Mouse (Mus musculus) embryonic facial prominence, embryonic 14.5 days (tissue): ENCODE data around the gene Elp6. TPM values are rescaled to one million over a fixed set of nuclear protein-coding genes. Genes with fewer than 3 reads are reported as not detected.
A peak's percentile ranks its signal among the peaks of the same experiment; 100 is the strongest.
"Not testable (repeated sequence)": the region's sequence is repeated elsewhere in the genome, so short reads cannot be mapped to it uniquely, and the experiment has no call there.

ENCODE experiments used
- ATAC-seq: fragments of 200-750 bp; cut with Nextera tagmentation; 2 replicates; pipeline ENCODE4 v1.8.0; 2017; ENCODE audit warnings: low read depth, moderate number of reproducible peaks, moderate TSS enrichment
- DNase-seq: peaks from one replicate; pipeline ENCODE4 v3.0.0-alpha.2; 2015; ENCODE audit warnings: low spot score
- H3K27ac ChIP-seq: fragments of 300-500 bp; sonication (generic); replicated peaks from 2 replicates; pipeline ENCODE4 v1.5.1; 2014; ENCODE audit warnings: low read depth, mild to moderate bottlenecking, low read length, moderate library complexity
- H3K27me3 ChIP-seq: fragments of 300-500 bp; sonication (generic); replicated peaks from 2 replicates; pipeline ENCODE4 v1.6.1; 2014; ENCODE audit warnings: low read length; ENCODE audit not compliant: control insufficient read depth, insufficient read depth
- H3K36me3 ChIP-seq: fragments of 300-500 bp; sonication (generic); 2 replicates; pipeline ENCODE4 v1.6.1; 2014; ENCODE audit warnings: low read length, mixed read lengths; ENCODE audit not compliant: control insufficient read depth, insufficient read depth
- H3K4me1 ChIP-seq: fragments of 300-500 bp; sonication (generic); 2 replicates; pipeline ENCODE4 v1.6.1; 2014; ENCODE audit warnings: antibody characterized with exemption, low read length; ENCODE audit not compliant: control insufficient read depth, insufficient read depth
- H3K4me2 ChIP-seq: fragments of 300-500 bp; sonication (generic); 2 replicates; pipeline ENCODE4 v1.6.1; 2014; ENCODE audit warnings: low read depth, mild to moderate bottlenecking, low read length, moderate library complexity, mixed read lengths
- H3K4me3 ChIP-seq: fragments of 300-500 bp; sonication (generic); 2 replicates; pipeline ENCODE4 v1.5.1; 2014; ENCODE audit warnings: low read depth, mild to moderate bottlenecking, low read length
- H3K9ac ChIP-seq: fragments of 300-500 bp; sonication (generic); 2 replicates; pipeline ENCODE4 v1.6.1; 2014; ENCODE audit warnings: low read depth, mild to moderate bottlenecking, low read length, moderate library complexity, mixed read lengths
- H3K9me3 ChIP-seq: fragments of 300-500 bp; sonication (generic); 2 replicates; pipeline ENCODE4 v1.6.1; 2016; ENCODE audit warnings: low read length; ENCODE audit not compliant: control insufficient read depth
- WGBS: fragments of 180-500 bp; shearing (Covaris S2); extraction: QIAGEN DNeasy Blood & Tissue Kit; methylation state at CpG from one replicate; pipeline ENCODE4 v1.1.7; 2014; 5-methylcytosine and 5-hydroxymethylcytosine counted together
- polyA plus RNA-seq: library from polyadenylated mRNA; unstranded; fragments of >200 nt; fragmentation: Nextera tagmentation; extraction: Ambion mirVana; gene quantifications from 2 replicates; pipeline ENCODE4 v1.2.1, GENCODE M21; 2014

The Elp6 gene
- polyA plus RNA-seq, 1 experiment from 2014 or later = 17.7 TPM

DNA sequence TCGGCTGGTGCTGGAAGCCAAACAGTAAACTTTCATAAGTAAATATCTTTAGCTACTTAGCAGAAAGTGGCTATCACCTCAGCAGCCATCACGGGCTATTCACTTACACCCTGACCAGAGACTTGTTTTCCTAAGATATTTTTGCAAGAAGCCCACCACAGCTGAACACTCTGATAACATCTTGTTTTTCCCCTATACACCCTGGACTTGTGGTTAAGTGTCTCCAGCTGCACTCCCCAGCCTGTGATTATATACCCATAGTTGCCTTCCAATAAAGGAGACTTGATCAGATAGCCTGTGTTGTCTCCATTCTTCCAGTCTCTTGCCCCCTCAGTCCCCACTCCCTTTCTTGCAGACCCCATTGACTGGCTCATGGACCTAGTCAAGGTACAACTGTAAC lies 23.2 kb downstream of the Elp6 start:
- Histone ChIP-seq H3K27ac (no peak overlapping the region), H3K4me2 (no peak overlapping the region), H3K4me1 (peaks cover 3% of the 10 kb centered on the region; the same call in 1 of the 2 replicates), H3K36me3 (no peaks in the 10 kb centered on the region), H3K9me3 (no peaks in the 10 kb centered on the region), H3K27me3 (no peaks in the 10 kb centered on the region), H3K9ac (no peak overlapping the region), H3K4me3 (no peak overlapping the region)
- DNase-seq = no peak
- ATAC-seq = no peak
- WGBS = 77% methylated on average over 2 of the region's 2 CpGs

DNA sequence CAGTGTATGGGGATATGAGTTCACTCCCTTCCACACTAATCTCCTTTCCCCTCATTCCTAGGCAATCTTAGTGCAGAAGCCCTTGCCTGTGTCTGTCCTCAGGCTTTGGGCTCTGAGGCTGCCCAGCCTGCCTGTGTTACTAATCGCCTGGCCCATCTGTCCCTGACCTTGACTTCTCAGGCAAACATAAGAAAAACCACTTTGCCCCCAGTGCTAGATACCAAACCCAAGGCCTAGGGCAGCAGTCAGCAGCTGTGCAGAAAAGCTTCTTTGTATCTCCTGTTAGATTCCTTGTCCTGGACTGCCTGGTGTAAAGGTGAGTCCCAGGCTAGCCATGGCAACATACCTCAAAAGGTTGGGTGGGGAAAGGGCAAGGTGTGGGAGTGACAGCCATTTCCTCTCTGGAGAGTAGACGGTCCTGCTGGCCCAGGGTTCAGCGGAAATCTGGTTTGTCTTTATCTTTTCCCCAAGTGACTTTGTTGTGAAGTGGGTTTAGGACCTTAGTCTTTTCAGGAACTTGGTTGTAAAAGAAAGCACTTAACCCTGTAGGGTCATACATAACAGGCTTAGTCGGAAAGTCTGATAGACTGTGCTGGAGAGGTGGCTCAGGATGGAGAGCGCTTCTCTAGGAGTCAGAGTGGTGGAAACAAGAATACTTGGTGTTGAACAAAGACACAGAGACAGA lies 24.1 kb downstream of the Elp6 start:
- no peak overlapping the region for H3K27ac ChIP-seq
- H3K4me1 ChIP-seq = peaks cover 7% of the 10 kb centered on the region; the same call in 1 of the 2 replicates
- no peaks in the 10 kb centered on the region for H3K27me3 ChIP-seq
- no peak overlapping the region for H3K4me3 ChIP-seq
- 62% methylated on average over 5 of the region's 5 CpGs for WGBS
- no peaks in the 10 kb centered on the region for H3K36me3 ChIP-seq
- no peaks in the 10 kb centered on the region for H3K9me3 ChIP-seq
- H3K9ac ChIP-seq = no peak overlapping the region
- no peak overlapping the region for H3K4me2 ChIP-seq
- DNase-seq (no peak), ATAC-seq (no peak)

DNA sequence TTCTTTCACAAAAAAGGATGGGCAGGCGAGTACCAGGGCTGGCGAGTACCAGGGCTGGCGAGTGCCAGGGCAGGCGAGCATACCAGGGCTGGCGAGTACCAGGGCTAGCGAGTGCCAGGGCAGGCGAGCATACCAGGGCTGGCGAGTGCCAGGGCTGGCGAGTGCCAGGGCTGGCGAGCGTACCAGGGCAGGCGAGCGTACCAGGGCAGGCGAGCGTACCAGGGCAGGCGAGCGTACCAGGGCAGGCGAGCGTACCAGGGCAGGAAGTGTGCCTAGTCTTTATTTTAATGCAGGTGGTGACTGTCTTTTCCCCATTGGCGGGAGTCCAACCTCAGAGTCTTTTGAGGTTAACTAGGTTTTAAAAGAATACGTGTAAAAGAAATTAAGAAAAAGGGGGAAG lies 24.7 kb downstream of the Elp6 start:
- Histone ChIP-seq H3K9ac (no peak overlapping the region), H3K4me1 (peaks cover 11% of the 10 kb centered on the region; the same call in 1 of the 2 replicates), H3K9me3 (no peaks in the 10 kb centered on the region), H3K27ac (no peak overlapping the region), H3K27me3 (no peaks in the 10 kb centered on the region), H3K4me2 (no peak overlapping the region), H3K36me3 (no peaks in the 10 kb centered on the region), H3K4me3 (no peak overlapping the region)
- ATAC-seq (no peak), DNase-seq (no peak)
- WGBS = 81% methylated on average over 21 of the region's 21 CpGs

DNA sequence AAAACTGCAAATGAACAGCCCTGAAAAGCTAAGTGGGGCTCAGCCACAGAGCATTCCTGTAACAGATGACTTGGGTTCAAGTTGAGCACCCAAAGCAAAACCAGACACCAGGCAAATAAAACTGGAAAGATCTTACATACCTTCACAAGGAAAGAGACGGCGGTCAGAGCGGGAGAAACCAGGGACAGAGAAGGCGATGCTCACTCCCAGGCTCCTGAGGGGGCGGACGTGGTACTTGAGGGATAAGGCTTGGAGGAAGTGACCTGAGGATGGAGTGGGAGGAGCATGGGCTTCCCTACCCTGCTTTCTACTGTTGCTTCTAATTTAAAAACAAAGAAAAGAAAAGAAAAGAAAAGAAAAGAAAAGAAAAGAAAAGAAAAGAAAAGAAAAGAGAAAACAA lies 25.4 kb downstream of the Elp6 start:
- H3K27ac ChIP-seq = no peak overlapping the region
- H3K27me3 ChIP-seq = no peaks in the 10 kb centered on the region
- H3K4me1 ChIP-seq = peaks cover 11% of the 10 kb centered on the region; the same call in 1 of the 2 replicates
- H3K4me3 ChIP-seq = no peak overlapping the region
- H3K9ac ChIP-seq = no peak overlapping the region
- no peaks in the 10 kb centered on the region for H3K9me3 ChIP-seq
- H3K4me2 ChIP-seq = no peak overlapping the region
- WGBS = 44% methylated on average over 6 of the region's 6 CpGs
- DNase-seq (no peak), ATAC-seq (no peak)
- no peaks in the 10 kb centered on the region for H3K36me3 ChIP-seq

DNA sequence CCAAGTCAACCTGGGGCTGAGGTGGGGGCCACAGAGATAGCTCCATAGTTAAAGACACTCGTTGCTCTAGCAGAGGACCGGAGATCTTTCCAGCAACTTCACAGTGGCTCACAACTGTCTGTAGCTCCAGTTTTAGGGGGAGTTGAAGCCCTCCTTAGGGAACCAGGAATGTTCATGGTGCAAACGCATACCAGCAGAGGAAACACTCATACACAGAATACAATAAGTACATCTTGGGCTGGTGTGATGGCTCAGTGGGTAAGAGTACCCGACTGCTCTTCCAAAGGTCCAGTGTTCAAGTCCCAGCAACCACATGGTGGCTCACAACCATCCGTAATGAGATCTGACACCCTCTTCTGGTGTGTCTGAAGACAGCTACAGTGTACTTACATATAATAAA lies 25.9 kb downstream of the Elp6 start:
- peaks cover 11% of the 10 kb centered on the region; the same call in 1 of the 2 replicates for H3K4me1 ChIP-seq
- 90% methylated on average over 4 of the region's 5 CpGs for WGBS
- H3K4me3 ChIP-seq, ATAC-seq, H3K36me3 ChIP-seq, H3K27me3 ChIP-seq, H3K9ac ChIP-seq, H3K4me2 ChIP-seq, DNase-seq, H3K27ac ChIP-seq, H3K9me3 ChIP-seq: not testable (repeated sequence)

DNA sequence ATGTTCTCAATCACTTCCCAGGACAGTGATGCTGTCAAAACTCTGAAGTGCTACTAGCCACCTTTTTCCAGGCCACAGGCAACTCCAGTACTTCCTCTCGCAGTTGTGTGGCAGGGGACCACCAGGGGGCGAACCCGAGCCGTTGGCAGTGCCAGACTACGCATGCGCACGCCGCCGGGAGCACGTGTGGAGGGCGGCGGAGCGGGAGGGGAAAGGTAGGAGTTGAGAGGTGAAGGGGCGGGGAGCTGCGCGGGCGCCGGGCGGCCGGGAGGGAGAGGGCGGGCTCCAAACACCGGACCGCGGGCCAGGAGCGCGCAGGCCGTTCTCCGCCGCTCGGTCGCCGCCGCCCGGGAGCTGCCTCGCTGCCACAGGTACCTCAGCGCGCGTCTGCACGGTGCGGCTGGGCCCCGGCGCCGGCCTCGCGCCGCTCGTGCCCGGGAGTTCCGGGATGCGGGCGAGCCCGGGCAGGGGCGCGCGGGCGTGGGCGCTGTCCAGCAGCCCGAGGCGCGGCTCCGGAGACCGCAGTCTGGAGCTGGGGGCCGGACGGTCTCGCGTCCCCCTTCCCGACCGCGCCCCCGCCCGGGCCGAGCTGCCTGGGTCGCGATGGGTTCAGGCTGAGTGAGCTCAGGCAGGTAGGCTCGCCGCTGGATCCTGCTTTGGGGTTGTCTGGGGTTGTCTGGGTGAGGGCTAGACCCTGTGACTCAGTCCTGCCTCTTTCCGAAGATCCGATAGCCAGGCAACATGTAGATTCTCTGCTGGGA lies 28.3 kb downstream of the Elp6 start, which contains the start of gene Scap:
Gene Scap (plus strand): TSS at position 154 of the 761 bp plus-strand sequence.
- DNase-seq (peak; percentile 93), ATAC-seq (peak; percentile 91)
- peak within 1 kb of the TSS; percentile 83 for H3K4me3 ChIP-seq
- H3K4me2 ChIP-seq = peak within 1 kb of the TSS; percentile 82
- H3K36me3 ChIP-seq = no peaks in the 10 kb centered on the region
- peak within 1 kb of the TSS; percentile 21; the same call in 1 of the 2 replicates for H3K27ac ChIP-seq
- WGBS = 0% methylated on average over 24 of the region's 78 CpGs
- H3K27me3 ChIP-seq = no peaks in the 10 kb centered on the region
- H3K9me3 ChIP-seq = no peaks in the 10 kb centered on the region
- peak within 1 kb of the TSS; percentile 77 for H3K9ac ChIP-seq
- peaks cover 11% of the 10 kb centered on the region; the same call in 1 of the 2 replicates for H3K4me1 ChIP-seq

DNA sequence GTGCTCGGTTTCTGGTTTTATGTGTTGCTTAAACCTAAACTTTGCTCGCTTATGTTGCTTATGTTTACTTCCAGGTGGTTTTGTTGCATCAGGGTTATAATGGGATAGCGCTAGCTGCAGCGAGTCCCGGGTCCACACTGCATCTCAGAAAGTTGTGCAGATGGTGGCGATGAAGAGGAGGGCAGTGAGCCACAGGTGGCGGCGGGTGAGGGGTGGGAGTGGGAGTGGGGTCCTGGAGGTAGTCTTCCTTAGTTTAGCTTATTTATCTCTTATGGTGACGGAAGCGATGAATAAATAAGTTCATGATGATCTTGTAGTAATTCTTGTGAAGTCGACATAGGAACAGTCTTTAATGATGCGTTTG lies 28.9 kb downstream of the Elp6 start:
- H3K36me3 ChIP-seq = no peaks in the 10 kb centered on the region
- peak overlapping the region; percentile 82 for H3K4me2 ChIP-seq
- H3K4me3 ChIP-seq = peak overlapping the region; percentile 83
- H3K4me1 ChIP-seq = peaks cover 11% of the 10 kb centered on the region; the same call in 1 of the 2 replicates
- H3K27ac ChIP-seq = 0 out of 2 replicates have a peak overlapping the region, but pooled peaks have one; percentile 10
- DNase-seq (no peak), ATAC-seq (no peak)
- peak overlapping the region; percentile 77 for H3K9ac ChIP-seq
- no peaks in the 10 kb centered on the region for H3K9me3 ChIP-seq
- 9% methylated on average over 12 of the region's 12 CpGs for WGBS
- H3K27me3 ChIP-seq = no peaks in the 10 kb centered on the region

DNA sequence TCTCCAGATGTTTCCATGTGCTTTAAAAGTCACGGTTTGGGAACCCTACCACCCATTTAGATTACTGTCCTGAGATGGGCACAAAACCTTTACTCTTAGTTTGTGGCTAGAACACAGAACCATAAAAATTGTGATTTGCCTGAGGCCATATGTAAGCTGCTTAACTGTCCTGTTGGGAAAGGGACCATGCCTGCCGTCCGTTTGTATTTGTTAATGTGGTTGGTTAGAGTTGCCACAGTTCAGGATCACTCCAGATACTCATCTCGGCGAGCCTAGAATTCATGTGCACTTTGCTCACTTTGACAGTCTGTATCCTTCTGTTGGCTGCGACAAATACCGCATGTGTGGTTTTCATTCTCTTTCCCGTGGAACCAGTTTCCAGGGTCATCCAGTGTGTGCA lies 29.9 kb downstream of the Elp6 start:
- no peaks in the 10 kb centered on the region for H3K27me3 ChIP-seq
- H3K9ac ChIP-seq = no peak overlapping the region
- no peaks in the 10 kb centered on the region for H3K36me3 ChIP-seq
- no peak for DNase-seq
- H3K4me3 ChIP-seq = no peak overlapping the region
- no peak overlapping the region for H3K27ac ChIP-seq
- peaks cover 11% of the 10 kb centered on the region; the same call in 1 of the 2 replicates for H3K4me1 ChIP-seq
- WGBS = 55% methylated on average over 8 of the region's 8 CpGs
- no peaks in the 10 kb centered on the region for H3K9me3 ChIP-seq
- H3K4me2 ChIP-seq = peak overlapping the region; percentile 82
- no peak for ATAC-seq
